Mouse (Mus musculus) kidney, postnatal 36 days (tissue): ENCODE results near the gene Psmb6.
"Not testable (repeated sequence)": the region's sequence is repeated elsewhere in the genome, so short reads cannot be mapped to it uniquely, and the experiment has no call there.

ENCODE experiments used
- DNase-seq, 2 experiments: peaks; one replicate each; pipeline ENCODE4 v3.0.0; 2021 to 2022; ENCODE audit warnings: mixed read lengths in 2 of 2

Psmb6 gene

GRCm38 (mm10) chr11:70523306-70523989, 1.7 kb upstream of the Psmb6 start:
- DNase-seq: peak in 1 of 2 experiments; percentile 11

GRCm38 (mm10) chr11:70524782-70525181, 385 bp upstream of the Psmb6 start:
- no peak for DNase-seq

GRCm38 (mm10) chr11:70525726-70526125, 559 bp downstream of the Psmb6 start:
- no peak for DNase-seq

GRCm38 (mm10) chr11:70526211-70526610, 1.0 kb downstream of the Psmb6 start:
- DNase-seq: no peak

GRCm38 (mm10) chr11:70528610-70529009, 3.4 kb downstream of the Psmb6 start:
- no peak for DNase-seq

- DNase-seq: not testable (repeated sequence)
Measured at GRCm38 (mm10) chr11:70531065-70531464, 5.9 kb downstream of the Psmb6 start.

- DNase-seq: no peak
Measured at GRCm38 (mm10) chr11:70532839-70533238, 7.7 kb downstream of the Psmb6 start, which contains the start of gene Gm40193. Gene Gm40193, minus strand, starts transcription at chr11:70532939.

- no peak for DNase-seq
Measured at GRCm38 (mm10) chr11:70539423-70539822, 14.3 kb downstream of the Psmb6 start.

GRCm38 (mm10) chr11:70539877-70540587, 14.9 kb downstream of the Psmb6 start, which contains the start of gene Pld2:
Gene Pld2, plus strand, starts transcription at chr11:70540064.
- peak; percentile 95 for DNase-seq

- no peak for DNase-seq
Measured at GRCm38 (mm10) chr11:70540928-70541327, 15.8 kb downstream of the Psmb6 start.

GRCm38 (mm10) chr11:70541415-70541814, 16.2 kb downstream of the Psmb6 start:
- DNase-seq: no peak

GRCm38 (mm10) chr11:70544496-70544895, 19.3 kb downstream of the Psmb6 start:
- no peak for DNase-seq

GRCm38 (mm10) chr11:70551526-70551925, 26.4 kb downstream of the Psmb6 start:
- no peak for DNase-seq

GRCm38 (mm10) chr11:70553940-70554339, 28.8 kb downstream of the Psmb6 start:
- no peak for DNase-seq

GRCm38 (mm10) chr11:70557545-70557944, 32.4 kb downstream of the Psmb6 start:
- DNase-seq: peak in 1 of 2 experiments; percentile 38

- no peak for DNase-seq
Measured at GRCm38 (mm10) chr11:70561937-70562286, 36.7 kb downstream of the Psmb6 start.

- peak; percentile 94 to 96 for DNase-seq
Measured at GRCm38 (mm10) chr11:70562287-70562994, 37.3 kb downstream of the Psmb6 start, which contains the start of gene Mink1. Gene Mink1, plus strand, starts transcription at chr11:70562881.

- DNase-seq: no peak
Measured at GRCm38 (mm10) chr11:70562995-70563469, 37.9 kb downstream of the Psmb6 start.

- peak; percentile 52 to 56 for DNase-seq
Measured at GRCm38 (mm10) chr11:70563470-70564275, 38.5 kb downstream of the Psmb6 start.

GRCm38 (mm10) chr11:70564276-70564873, 39.2 kb downstream of the Psmb6 start:
- peak; percentile 62 to 81 for DNase-seq

- DNase-seq: no peak
Measured at GRCm38 (mm10) chr11:70566586-70566985, 41.4 kb downstream of the Psmb6 start.

GRCm38 (mm10) chr11:70570614-70571013, 45.4 kb downstream of the Psmb6 start:
- not testable (repeated sequence) for DNase-seq
